In the genomic region with DNA sequence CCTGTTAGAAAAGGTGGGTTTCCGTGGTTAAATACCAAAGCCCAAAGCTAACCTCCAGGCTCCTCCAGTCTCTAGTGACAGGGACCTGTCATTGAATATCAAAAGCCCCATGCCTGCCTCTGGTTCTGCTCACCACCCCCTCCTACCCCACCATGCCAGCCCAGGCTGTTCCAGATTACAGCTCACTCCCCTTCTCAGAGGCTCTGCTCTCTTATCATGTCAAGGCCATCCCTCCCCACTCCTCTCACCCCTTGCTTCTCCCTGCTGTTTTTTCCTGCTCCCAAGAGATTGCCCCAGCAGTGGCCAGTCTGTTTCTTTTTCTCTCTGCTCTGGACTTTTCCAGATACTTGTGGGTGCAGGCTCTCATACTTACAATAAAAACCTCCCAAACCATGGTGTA, we compare ENCODE assay signal across 12 mouse cellular contexts. TPM values are rescaled to one million over a fixed set of nuclear protein-coding genes. Genes with fewer than 3 reads are reported as not detected.
DNase-seq lines count a peak whose midpoint lies in the region; ATAC-seq and TF ChIP-seq lines count a peak whose summit lies in the region.
"Had no signal": no experiment of that assay in that cellular context is flagged by ENCODE, and none has a peak within 500 bp of the region (broad histone marks: within the 10 kb centered on the region; RNA-seq: fewer than 3 reads in every experiment).

No protein-coding gene starts in this region.

- TF ChIP-seq CTCF in testis, adult 2 months (IDR thresholded peaks at IDR 0.05; ENCODE audit: control insufficient read depth, insufficient read depth, insufficient replicate concordance, low read depth, low read length), result no peak

- H3K27ac ChIP-seq in liver, embryonic 11.5 days (ENCODE audit: low read depth, low read length), result peak overlapping the region; percentile 84
- H3K27ac ChIP-seq in testis, adult 2 months (ENCODE audit: control insufficient read depth, insufficient read depth, low read depth, low read length), result peak overlapping the region; percentile 68
- H3K27ac ChIP-seq in forebrain, embryonic 10.5 days, result no peak overlapping the region
- H3K27ac ChIP-seq: lung, embryonic 15.5 days; midbrain, embryonic 13.5 days; neural tube, embryonic 12.5 days had no signal

- peak overlapping the region; percentile 23 for H3K4me2 ChIP-seq in liver, embryonic 11.5 days
- H3K4me2 ChIP-seq: lung, embryonic 15.5 days; midbrain, embryonic 13.5 days; neural tube, embryonic 12.5 days had no signal

- H3K9ac ChIP-seq in liver, embryonic 11.5 days (ENCODE audit: low read depth, low read length), result peak overlapping the region; percentile 31; the same call in 1 of the 2 replicates
- H3K9ac ChIP-seq: lung, embryonic 15.5 days; midbrain, embryonic 13.5 days; neural tube, embryonic 12.5 days had no signal

- no peak for ATAC-seq in megakaryocyte, adult 5-6 weeks (ENCODE audit: poor library complexity, severe bottlenecking)
- peak; percentile 99 for ATAC-seq in liver, embryonic 11.5 days (replicated peaks; ENCODE audit: low FRiP score)
- ATAC-seq: midbrain, embryonic 13.5 days had no signal

- H3K36me3 ChIP-seq in megakaryocyte, embryonic 14.5 days (replicated peaks; ENCODE audit: low read length), result peaks cover 3% of the 10 kb centered on the region
- no peaks in the 10 kb centered on the region for H3K36me3 ChIP-seq in liver, embryonic 11.5 days (ENCODE audit: control insufficient read depth, insufficient read depth, low read length)
- H3K36me3 ChIP-seq in testis, adult 2 months (ENCODE audit: control insufficient read depth, insufficient read depth, low read length), result no peaks in the 10 kb centered on the region
- H3K36me3 ChIP-seq in forebrain, embryonic 10.5 days (replicated peaks), result no peaks in the 10 kb centered on the region
- H3K36me3 ChIP-seq: lung, embryonic 15.5 days; midbrain, embryonic 13.5 days; neural tube, embryonic 12.5 days had no signal

- WGBS in liver, embryonic 11.5 days, result 48% methylated on average over 1 of the region's 1 CpGs
- 76% methylated on average over 1 of the region's 1 CpGs for WGBS in forebrain, embryonic 10.5 days

- H3K4me3 ChIP-seq in megakaryocyte, embryonic 14.5 days (replicated peaks), result peak overlapping the region; percentile 76
- no peak overlapping the region for H3K4me3 ChIP-seq in liver, embryonic 11.5 days (ENCODE audit: low read depth, low read length)
- H3K4me3 ChIP-seq in testis, adult 2 months (ENCODE audit: control insufficient read depth, low read depth, low read length), result no peak overlapping the region
- H3K4me3 ChIP-seq in forebrain, embryonic 10.5 days, result no peak overlapping the region
- H3K4me3 ChIP-seq: lung, embryonic 15.5 days; midbrain, embryonic 13.5 days; neural tube, embryonic 12.5 days had no signal

- H3K9me3 ChIP-seq in megakaryocyte, embryonic 14.5 days, result peaks cover 3% of the 10 kb centered on the region; the same call in 1 of the 2 replicates
- no peaks in the 10 kb centered on the region for H3K9me3 ChIP-seq in liver, embryonic 11.5 days (ENCODE audit: control insufficient read depth, low read length)
- no peaks in the 10 kb centered on the region for H3K9me3 ChIP-seq in forebrain, embryonic 10.5 days
- H3K9me3 ChIP-seq: lung, embryonic 15.5 days; midbrain, embryonic 13.5 days; neural tube, embryonic 12.5 days had no signal

- H3K4me1 ChIP-seq in megakaryocyte, embryonic 14.5 days, result peaks cover 61% of the 10 kb centered on the region
- H3K4me1 ChIP-seq in liver, embryonic 11.5 days (replicated peaks; ENCODE audit: control insufficient read depth, insufficient read depth, low read length), result peaks cover 30% of the 10 kb centered on the region
- H3K4me1 ChIP-seq in testis, adult 2 months (ENCODE audit: control insufficient read depth, insufficient read depth, low read length), result peaks cover 2% of the 10 kb centered on the region; the same call in 1 of the 2 replicates
- H3K4me1 ChIP-seq in forebrain, embryonic 10.5 days, result no peaks in the 10 kb centered on the region
- H3K4me1 ChIP-seq: lung, embryonic 15.5 days; midbrain, embryonic 13.5 days; neural tube, embryonic 12.5 days had no signal

- TF ChIP-seq POLR2A in testis, adult 2 months (IDR thresholded peaks at IDR 0.05; ENCODE audit: control insufficient read depth, low read depth, low read length), result no peak

- H3K27me3 ChIP-seq in megakaryocyte, embryonic 14.5 days (replicated peaks), result no peaks in the 10 kb centered on the region
- no peaks in the 10 kb centered on the region for H3K27me3 ChIP-seq in liver, embryonic 11.5 days (replicated peaks; ENCODE audit: control insufficient read depth, insufficient read depth, low read length)
- H3K27me3 ChIP-seq in testis, adult 2 months (ENCODE audit: control insufficient read depth, insufficient read depth, low read length), result no peaks in the 10 kb centered on the region
- no peaks in the 10 kb centered on the region for H3K27me3 ChIP-seq in forebrain, embryonic 10.5 days (ENCODE audit: poor library complexity, severe bottlenecking)
- H3K27me3 ChIP-seq: lung, embryonic 15.5 days; midbrain, embryonic 13.5 days; neural tube, embryonic 12.5 days had no signal

- peak; percentile 77 for DNase-seq in c-Kit-positive CD71-positive TER-119-positive erythroid progenitor cells, embryonic 14.5 days (ENCODE audit: low spot score)
- peak; percentile 57 for DNase-seq in liver, embryonic 11.5 days (ENCODE audit: low spot score)
- no peak for DNase-seq in cerebellum, postnatal 10 days
- DNase-seq in forebrain, embryonic 10.5 days (ENCODE audit: extremely low spot score, low spot score), result no peak
- DNase-seq: gastrocnemius, postnatal 25 days; heart, postnatal 10 days had no signal

RNA-seq across cellular contexts. Expression of gene Mavs, which starts 10.3 kb away (rescaled TPM):
- 12.8 and 15.6 TPM in 2 replicates for polyA plus RNA-seq in megakaryocyte, embryonic 14.5 days (2012; ENCODE audit: insufficient read depth, low replicate concordance)
- total RNA-seq in megakaryocyte, adult 5-6 weeks (2015), result 17.3 and 20.8 TPM in 2 replicates
- total RNA-seq in megakaryocyte, adult 5-6 weeks (2017), result 14.4 and 14.8 TPM in 2 replicates
- polyA plus RNA-seq in liver, embryonic 11.5 days (2014; fragmentation: Nextera tagmentation; extraction: Ambion mirVana), result 29.7 and 30.0 TPM in 2 replicates
- 13.3 and 15.6 TPM in 2 replicates for polyA plus RNA-seq in testis, adult 2 months (2012; rRNA removed)
- 19.7 and 20.1 TPM in 2 replicates for polyA plus RNA-seq in forebrain, embryonic 10.5 days (2016; fragmentation: Nextera tagmentation; extraction: Ambion mirVana)

RNA-seq across cellular contexts. Expression of gene Ap5s1, which starts 16.7 kb away (rescaled TPM):
- 7.7 and 14.6 TPM in 2 replicates for polyA plus RNA-seq in megakaryocyte, embryonic 14.5 days (2012; ENCODE audit: insufficient read depth, low replicate concordance)
- total RNA-seq in megakaryocyte, adult 5-6 weeks (2015), result 13.6 and 14.0 TPM in 2 replicates
- total RNA-seq in megakaryocyte, adult 5-6 weeks (2017), result 8.4 and 13.5 TPM in 2 replicates
- 18.1 and 19.2 TPM in 2 replicates for polyA plus RNA-seq in liver, embryonic 11.5 days (2014; fragmentation: Nextera tagmentation; extraction: Ambion mirVana)
- 12.7 TPM in 2 replicates for polyA plus RNA-seq in testis, adult 2 months (2012; rRNA removed)
- polyA plus RNA-seq in forebrain, embryonic 10.5 days (2016; fragmentation: Nextera tagmentation; extraction: Ambion mirVana), result 23.2 and 26.9 TPM in 2 replicates

RNA-seq across cellular contexts. Expression of gene Spef1, which starts 36.5 kb away (rescaled TPM):
- 1.5 and 1.7 TPM in 2 replicates for polyA plus RNA-seq in megakaryocyte, embryonic 14.5 days (2012; ENCODE audit: insufficient read depth, low replicate concordance)
- total RNA-seq in megakaryocyte, adult 5-6 weeks (2015), result 1.5 and 1.8 TPM in 2 replicates
- total RNA-seq in megakaryocyte, adult 5-6 weeks (2017), result 2.4 and 3.3 TPM in 2 replicates
- polyA plus RNA-seq in liver, embryonic 11.5 days (2014; fragmentation: Nextera tagmentation; extraction: Ambion mirVana), result 1.3 and 1.5 TPM in 2 replicates
- polyA plus RNA-seq in testis, adult 2 months (2012; rRNA removed), result 13.1 and 14.8 TPM in 2 replicates
- 4.4 and 4.6 TPM in 2 replicates for polyA plus RNA-seq in forebrain, embryonic 10.5 days (2016; fragmentation: Nextera tagmentation; extraction: Ambion mirVana)

RNA-seq across cellular contexts. Expression of gene Cdc25b, which starts 36.8 kb away (rescaled TPM):
- 10.8 and 13.1 TPM in 2 replicates for polyA plus RNA-seq in megakaryocyte, embryonic 14.5 days (2012; ENCODE audit: insufficient read depth, low replicate concordance)
- total RNA-seq in megakaryocyte, adult 5-6 weeks (2015), result 21.5 and 25.5 TPM in 2 replicates
- total RNA-seq in megakaryocyte, adult 5-6 weeks (2017), result 29.1 and 35.0 TPM in 2 replicates
- polyA plus RNA-seq in liver, embryonic 11.5 days (2014; fragmentation: Nextera tagmentation; extraction: Ambion mirVana), result 76.4 and 85.4 TPM in 2 replicates
- polyA plus RNA-seq in testis, adult 2 months (2012; rRNA removed), result 2.9 and 3.1 TPM in 2 replicates
- 65.9 and 79.3 TPM in 2 replicates for polyA plus RNA-seq in forebrain, embryonic 10.5 days (2016; fragmentation: Nextera tagmentation; extraction: Ambion mirVana)

RNA-seq across cellular contexts. Expression of gene Pank2, which starts 38.7 kb away (rescaled TPM):
- polyA plus RNA-seq in megakaryocyte, embryonic 14.5 days (2012; ENCODE audit: insufficient read depth, low replicate concordance), result 8.5 and 15.6 TPM in 2 replicates
- total RNA-seq in megakaryocyte, adult 5-6 weeks (2015), result 60.1 and 74.2 TPM in 2 replicates
- total RNA-seq in megakaryocyte, adult 5-6 weeks (2017), result 42.9 and 51.0 TPM in 2 replicates
- 37.1 and 41.7 TPM in 2 replicates for polyA plus RNA-seq in liver, embryonic 11.5 days (2014; fragmentation: Nextera tagmentation; extraction: Ambion mirVana)
- polyA plus RNA-seq in testis, adult 2 months (2012; rRNA removed), result 19.7 and 20.8 TPM in 2 replicates
- polyA plus RNA-seq in forebrain, embryonic 10.5 days (2016; fragmentation: Nextera tagmentation; extraction: Ambion mirVana), result 38.9 and 44.8 TPM in 2 replicates

Comparison
In these comparisons a context has a peak if more than half of its experiments do, and no peak if none do; other contexts are left out.
1. DNase-seq: peak in c-Kit-positive CD71-positive TER-119-positive erythroid progenitor cells, embryonic 14.5 days (single experiment) and liver, embryonic 11.5 days (single experiment); none in cerebellum, postnatal 10 days (0 of 2) and forebrain, embryonic 10.5 days (single experiment).